Mouse (Mus musculus) right cerebral cortex, postnatal 10 days (tissue): Measurements from ENCODE around the gene Vrtn.

Experiments used
- DNase-seq, 2 experiments: peaks; one replicate each; pipeline ENCODE4 v3.0.0; 2021; ENCODE audit warnings: low spot score in 2 of 2

The Vrtn gene

DNA sequence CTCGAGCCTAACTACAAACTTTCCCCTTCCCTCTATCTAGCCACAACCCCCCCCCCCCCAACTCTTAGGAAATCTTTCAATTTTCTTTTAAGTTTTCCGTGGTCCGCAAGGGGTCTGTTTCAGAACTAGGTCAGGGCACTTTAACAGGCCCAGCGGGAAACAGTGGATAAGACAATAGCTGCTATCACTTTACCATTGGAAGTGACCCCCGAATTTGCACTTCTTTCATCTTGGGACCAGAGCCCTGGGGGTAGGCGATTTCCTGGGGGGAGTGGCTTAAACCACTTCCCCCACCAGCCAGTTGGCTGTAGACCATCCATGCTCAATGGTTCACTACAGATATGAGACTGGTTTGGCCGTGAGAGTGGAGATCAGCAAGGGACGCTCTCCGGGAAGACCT, at the start of gene Vrtn:
Gene Vrtn, plus strand, starts transcription at position 366 of the 400 bp plus-strand sequence.
- DNase-seq = no peak

DNA sequence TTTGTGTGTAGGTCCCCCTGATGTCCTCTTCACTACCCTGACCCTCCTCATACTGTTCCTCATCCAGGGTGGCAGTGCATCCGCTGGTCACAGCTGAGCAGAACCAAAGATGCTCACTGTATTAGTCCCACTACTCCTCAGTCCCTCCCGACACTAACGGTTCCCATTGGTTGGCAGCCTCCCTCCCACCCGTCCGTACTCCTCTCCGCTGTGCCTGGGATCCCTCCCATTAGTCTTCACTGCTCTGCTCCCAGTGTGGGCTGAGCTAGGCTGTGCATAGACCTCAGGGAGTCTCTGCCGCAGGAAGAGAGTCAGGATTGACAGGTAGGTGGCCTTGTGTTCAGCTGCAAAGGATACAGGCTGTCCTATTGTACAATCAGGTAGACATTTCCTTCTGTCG, 42.5 kb upstream of the Vrtn start:
- no peak for DNase-seq

GRCm38 (mm10) chr12:84604001-84604400, 36.8 kb upstream of the Vrtn start:
- no peak for DNase-seq

DNA sequence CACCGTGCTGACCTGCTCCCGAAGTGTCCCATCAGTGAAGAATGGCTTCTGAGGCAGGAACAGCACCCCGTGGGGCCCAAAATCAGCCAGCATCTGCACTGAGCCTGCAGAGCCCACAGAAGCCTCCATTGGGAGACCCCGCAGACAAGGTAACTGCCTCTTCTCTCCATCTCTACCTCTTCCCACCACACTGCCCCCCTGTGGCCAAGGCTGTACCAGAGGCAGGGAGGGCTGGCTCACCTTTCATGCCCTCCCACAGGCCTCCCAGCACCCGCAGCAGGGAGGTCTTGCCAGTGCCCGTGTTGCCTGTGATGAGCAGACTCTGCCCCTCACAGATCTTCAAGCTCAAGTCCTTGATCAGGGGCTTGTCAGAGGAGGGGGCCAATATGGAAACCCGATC, 35.0 kb upstream of the Vrtn start:
- DNase-seq = no peak

GRCm38 (mm10) chr12:84611718-84612117, 29.1 kb upstream of the Vrtn start:
- no peak for DNase-seq

DNA sequence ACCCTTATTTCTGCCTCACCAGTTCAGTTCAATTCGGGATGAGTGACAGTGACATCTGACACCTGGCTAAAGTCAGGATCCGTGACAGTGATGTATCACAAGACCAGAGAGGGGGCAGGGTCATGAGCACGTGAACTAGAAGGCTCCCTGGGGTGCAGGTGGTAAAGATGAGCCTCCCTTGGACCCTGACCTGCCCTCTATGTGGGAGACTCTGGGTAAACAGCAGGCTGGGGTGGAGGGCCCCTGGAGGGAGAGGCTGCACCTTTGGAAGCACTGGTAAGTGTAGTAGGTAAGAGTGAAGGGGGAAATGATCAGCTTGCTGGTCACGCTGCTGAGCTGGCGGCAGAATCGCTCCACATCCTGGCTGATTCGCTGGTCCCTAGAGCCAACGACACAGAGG, 28.3 kb upstream of the Vrtn start:
- no peak for DNase-seq

GRCm38 (mm10) chr12:84614001-84614400, 26.8 kb upstream of the Vrtn start:
- no peak for DNase-seq

- DNase-seq = no peak
These were observed 26.3 kb upstream of the Vrtn start for GRCm38 (mm10) chr12:84614524-84614923.

DNA sequence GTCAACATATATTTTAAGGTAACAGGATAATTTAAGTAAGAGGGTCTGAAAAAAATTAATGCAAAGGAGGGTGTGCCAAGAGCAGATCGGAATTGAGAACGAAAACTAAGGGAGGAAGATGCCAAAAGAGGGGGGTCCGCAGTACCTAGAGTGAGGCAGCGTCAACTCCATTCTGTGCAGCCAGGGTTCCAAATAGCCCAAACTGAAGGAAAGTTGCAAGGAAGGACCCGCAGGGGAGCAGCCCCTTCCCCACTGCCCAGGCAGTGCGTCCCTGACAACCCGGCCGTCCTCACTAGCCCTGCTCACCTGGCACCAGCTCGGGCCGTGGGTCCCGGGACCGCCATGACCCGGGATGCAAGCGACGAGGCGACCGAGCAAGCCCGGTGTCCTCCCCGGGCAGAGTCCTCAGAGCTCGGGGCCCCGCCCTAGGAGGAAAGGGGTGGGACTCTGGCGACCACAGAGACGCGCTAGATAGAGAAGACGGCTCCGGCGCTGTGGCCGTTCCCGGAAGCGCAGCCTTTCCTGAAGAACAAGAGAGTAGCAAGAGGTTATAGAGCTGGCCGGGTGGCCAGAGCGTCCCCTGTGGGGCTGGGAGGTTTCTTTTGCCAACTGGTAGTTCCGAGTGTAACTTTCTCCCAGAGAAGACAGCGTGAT, 23.7 kb upstream of the Vrtn start, which contains the start of gene Abcd4:
Gene Abcd4, minus strand, starts transcription at position 437 of the 654 bp plus-strand sequence.
- peak; percentile 95 to 96 for DNase-seq

DNA sequence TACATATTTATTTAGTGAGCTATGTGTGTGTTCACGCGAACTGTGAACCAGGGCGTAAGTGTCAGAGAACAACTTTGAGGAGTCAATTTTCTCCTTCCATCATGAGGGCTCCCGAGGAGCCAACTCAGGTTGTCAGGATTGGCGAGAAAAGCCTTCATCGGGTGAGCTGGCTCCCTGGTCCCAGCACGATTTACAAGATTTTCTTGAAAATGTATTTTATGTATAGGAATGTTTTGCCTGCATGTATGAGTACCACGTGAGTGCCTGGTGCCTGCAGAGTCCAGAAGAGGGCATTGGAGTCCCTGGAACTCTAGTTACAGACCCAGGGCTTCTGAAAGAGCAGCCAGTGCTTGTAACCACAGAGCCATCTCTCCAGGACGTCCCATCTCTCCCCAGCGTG, 23.2 kb upstream of the Vrtn start:
- DNase-seq = no peak

DNA sequence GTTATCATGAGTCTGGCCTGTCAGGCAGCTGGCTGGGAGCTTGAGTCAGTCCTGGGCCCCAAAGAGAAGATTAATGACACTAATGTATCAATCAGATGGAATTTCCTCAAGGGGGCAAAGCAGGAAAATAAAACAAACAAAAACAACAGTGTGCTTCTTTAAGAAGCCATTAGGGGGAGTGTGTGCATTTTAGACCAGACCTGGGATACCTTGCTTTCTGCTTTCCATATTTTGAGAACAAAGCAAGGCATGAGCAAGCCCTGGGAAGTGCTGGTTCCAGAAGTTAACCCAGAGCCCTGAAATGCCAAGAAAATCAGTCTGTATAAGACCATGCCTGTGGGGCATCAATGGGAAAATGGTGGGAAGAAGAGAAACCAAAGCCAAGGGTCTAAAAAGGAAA, 19.8 kb upstream of the Vrtn start:
- no peak for DNase-seq

GRCm38 (mm10) chr12:84624601-84625000, 16.2 kb upstream of the Vrtn start:
- DNase-seq = no peak

GRCm38 (mm10) chr12:84625116-84625515, 15.7 kb upstream of the Vrtn start:
- DNase-seq = no peak

- DNase-seq = no peak
These were observed 9.0 kb upstream of the Vrtn start for GRCm38 (mm10) chr12:84631867-84632266.

- no peak for DNase-seq
These were observed 566 bp upstream of the Vrtn start for GRCm38 (mm10) chr12:84640253-84640652.

GRCm38 (mm10) chr12:84650234-84650633, 9.4 kb downstream of the Vrtn start:
- DNase-seq = no peak

DNA sequence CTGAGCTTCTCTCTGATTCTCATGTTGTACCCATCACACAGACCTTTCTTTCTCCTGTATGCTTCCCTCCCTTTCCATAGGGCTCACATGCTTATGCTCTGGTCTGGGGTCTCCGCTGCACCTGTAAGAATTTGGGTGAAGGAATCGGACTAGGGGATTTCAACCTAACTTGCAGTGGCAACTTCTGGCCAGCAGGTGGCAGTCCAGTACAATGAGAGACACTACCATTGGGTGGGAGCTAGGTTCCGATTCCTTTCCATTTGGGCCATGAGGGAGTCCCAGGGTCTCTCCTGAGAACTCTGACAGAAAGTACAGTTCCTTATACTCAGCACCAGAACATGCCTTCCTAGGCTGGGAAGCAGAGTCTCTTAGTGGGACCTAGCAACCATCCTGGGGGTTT, 13.1 kb downstream of the Vrtn start:
- peak; percentile 64 to 85 for DNase-seq

- DNase-seq = no peak
These were observed 29.7 kb downstream of the Vrtn start for GRCm38 (mm10) chr12:84670555-84670954.

DNA sequence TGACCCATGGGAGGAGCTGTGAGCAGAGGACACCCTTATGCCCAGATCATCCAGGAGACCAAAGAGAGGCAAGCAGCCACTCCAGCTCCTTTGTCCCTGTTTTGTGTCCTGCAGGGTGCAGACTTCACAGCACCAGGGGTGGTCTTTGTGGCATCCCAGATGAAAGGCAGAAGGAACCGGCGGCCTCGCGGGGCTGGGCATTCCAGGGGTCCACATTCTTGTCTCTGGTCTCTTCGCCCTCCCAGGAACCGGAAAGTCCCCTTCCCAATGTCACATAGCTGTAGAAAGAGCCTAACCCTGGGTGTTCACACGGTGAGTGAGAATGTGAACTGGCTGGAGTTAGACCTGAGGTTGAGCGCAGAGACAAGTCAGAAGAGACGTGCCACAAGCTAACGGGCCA, 30.8 kb downstream of the Vrtn start:
- DNase-seq = no peak

DNA sequence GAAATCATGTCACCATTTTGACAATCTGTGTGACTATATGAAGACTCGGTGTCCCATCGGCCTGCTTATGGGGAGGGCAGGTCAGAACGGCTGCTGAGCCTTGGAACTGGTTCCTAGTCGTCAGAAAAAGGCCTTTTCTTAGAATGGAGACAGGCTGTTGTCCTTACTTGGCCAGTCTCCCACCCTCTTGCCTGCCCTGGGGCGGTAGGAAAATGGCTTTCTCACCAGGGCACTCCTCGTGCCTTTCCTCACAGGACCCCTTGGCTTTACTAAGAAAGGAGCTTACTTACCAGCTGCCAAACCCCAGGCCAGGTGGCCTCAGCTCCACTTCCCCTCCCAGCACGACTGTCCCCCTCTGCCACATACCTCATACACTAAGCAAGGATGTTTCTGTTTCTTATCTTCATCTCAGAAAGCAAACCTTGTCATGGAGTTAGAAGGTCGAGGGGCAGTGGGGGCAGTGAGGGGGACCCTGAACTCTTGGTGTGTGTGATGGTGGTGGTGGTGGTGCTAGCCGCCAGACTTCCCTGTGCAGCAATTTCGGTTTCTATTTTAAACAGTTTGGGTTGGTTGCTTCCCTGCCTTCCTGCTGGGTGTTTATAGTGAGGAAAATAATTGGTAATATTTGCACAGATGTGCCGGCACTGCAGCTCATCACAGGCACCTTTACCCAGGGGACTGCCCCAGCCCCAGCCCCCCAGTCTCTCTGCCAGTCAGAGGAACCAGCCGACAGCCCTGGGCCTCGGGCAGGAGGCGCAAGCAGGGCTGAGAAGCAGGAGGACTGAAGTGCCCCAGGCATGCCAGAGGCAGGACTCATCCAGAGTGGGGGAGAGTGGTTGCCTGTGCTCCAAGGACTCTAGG, 34.1 kb downstream of the Vrtn start:
- no peak for DNase-seq

DNA sequence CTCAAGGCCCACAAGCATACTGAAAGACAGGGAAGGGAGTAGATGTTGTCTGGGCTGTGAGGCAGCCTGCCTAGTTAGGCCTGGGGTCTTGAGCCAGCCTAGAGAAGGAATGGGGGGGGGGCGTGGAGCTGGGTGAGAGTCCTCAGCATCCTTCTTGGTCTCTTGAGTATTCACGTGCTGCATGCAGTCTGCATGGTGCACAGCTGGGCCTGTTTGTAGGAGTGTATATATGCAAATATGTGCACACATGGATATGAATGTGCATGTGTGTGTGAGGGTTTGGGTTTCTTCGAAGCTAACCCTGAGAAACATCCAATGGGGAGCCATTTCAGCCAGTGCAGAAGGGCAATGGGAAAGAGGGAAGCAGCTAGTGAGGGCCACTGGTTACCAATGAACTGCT, 35.2 kb downstream of the Vrtn start:
- no peak for DNase-seq

- no peak for DNase-seq
These were observed 43.8 kb downstream of the Vrtn start for GRCm38 (mm10) chr12:84684569-84684968.

DNA sequence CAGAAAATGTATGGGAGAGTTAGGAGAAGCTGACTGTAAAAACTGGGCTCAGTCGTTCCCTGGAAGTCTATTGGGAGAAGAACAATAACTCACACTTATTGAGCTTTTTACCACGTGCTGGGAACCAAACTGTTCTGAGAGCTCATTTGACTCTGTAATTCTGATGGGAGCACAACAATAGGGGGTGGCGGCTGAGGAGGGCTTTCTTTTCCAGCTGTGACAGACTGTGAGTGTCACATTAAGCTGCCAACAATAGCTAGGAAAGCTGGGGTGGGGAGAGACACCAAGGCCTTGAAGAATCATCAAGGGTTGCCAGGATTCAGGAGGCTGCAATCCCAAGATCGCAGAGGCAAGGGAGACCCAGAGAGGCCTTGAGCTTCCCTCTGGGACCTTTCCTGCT, 45.4 kb downstream of the Vrtn start:
- peak in 1 of 2 experiments; percentile 50 for DNase-seq
